Mouse (Mus musculus): Measurements from ENCODE around the gene Nom1. TPM values are rescaled to one million over a fixed set of nuclear protein-coding genes. Genes with fewer than 3 reads are reported as not detected.
"Not testable (repeated sequence)": the region's sequence is repeated elsewhere in the genome, so short reads cannot be mapped to it uniquely, and the experiment has no call there.

Nom1 gene
- 10 to 100 TPM; 11.2 to 13.6 TPM for total RNA-seq (2021)
- long read RNA-seq, experiment 1, full-length matches to known transcripts, result 27 of 47 reads
- long read RNA-seq, experiment 1, partial matches to known transcripts, result 2 of 47 reads
- long read RNA-seq, experiment 1, other reads (novel, unspliced or antisense), result 18 of 47 reads
- long read RNA-seq, experiment 2, full-length matches to known transcripts, result 28 of 42 reads
- long read RNA-seq, experiment 2, partial matches to known transcripts, result 1 of 42 reads
- long read RNA-seq, experiment 2, other reads (novel, unspliced or antisense), result 13 of 42 reads

DNA sequence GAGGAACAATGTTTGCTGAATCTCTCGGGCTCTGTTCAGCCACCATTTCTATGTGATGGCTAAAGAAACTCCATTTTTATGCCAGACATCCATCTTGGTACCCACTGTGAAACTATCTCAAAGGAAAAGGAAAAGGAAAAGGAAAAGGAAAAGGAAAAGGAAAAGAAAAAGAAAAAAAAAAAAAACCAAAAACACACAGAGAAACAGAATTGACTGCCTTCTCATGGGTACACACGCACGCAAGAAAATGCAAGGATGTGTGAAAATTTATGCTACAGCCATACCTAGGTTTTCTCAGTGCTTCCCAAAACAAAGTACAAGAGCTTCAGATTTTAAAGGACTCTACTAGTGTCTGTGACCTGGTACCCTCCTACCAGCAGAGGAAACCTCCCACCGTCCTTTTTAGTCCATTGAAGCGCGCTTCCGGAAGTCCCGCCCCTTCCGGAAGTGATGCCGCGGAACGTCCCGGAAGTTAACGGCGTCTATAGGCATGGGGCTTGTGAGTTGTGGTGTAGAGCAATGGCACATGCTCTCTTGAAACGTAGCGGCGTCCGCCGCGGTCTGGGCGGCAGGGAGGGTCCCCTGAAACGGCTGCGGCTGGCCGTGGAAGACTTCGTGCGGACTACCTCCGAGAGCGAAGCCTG, at the start of gene Nom1:
Nom1 (plus strand) TSS at position 437 of the 644 bp plus-strand sequence.
- Histone ChIP-seq H3K27ac (peak within 1 kb of the TSS; percentile 88), H3K4me3 (peak within 1 kb of the TSS; percentile 80)
- intact Hi-C loops (cut with DNase I), result loop anchor here (10.0 kb wide), 1 partner anchor 60 kb away; the partner anchor contains the start of gene Lmbr1
- TF ChIP-seq CTCF (IDR thresholded peaks at IDR 0.05), result no peak
- DNase-seq, result peak; percentile 92

DNA sequence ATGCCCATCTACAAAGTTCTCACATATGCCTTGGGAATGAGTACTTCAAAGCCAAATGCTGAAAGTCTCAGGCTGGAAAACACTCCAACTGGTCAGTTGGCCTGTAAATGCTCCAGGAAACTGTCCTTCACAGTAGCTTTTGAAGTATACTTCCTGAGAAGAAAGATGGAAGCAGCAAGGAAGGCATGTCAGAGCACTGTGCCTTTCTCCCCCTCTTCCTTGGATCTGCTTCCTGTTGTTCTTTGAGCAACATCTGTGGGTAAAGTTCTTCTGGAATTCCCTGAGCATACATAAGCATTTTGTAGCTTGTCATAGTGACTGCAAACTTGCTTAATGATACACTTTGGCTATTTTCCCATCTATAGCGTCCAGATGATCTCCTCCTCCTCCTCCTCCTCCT, 46.9 kb upstream of the Nom1 start:
- TF ChIP-seq CTCF (IDR thresholded peaks at IDR 0.05), result no peak
- intact Hi-C loops (cut with DNase I), result loop anchor here (10.0 kb wide), 1 partner anchor 177 kb away; the partner anchor contains the start of gene Ube3c
- no peak for DNase-seq
- peak overlapping the region; percentile 86 for H3K27ac ChIP-seq
- H3K4me3 ChIP-seq, result no peak overlapping the region

DNA sequence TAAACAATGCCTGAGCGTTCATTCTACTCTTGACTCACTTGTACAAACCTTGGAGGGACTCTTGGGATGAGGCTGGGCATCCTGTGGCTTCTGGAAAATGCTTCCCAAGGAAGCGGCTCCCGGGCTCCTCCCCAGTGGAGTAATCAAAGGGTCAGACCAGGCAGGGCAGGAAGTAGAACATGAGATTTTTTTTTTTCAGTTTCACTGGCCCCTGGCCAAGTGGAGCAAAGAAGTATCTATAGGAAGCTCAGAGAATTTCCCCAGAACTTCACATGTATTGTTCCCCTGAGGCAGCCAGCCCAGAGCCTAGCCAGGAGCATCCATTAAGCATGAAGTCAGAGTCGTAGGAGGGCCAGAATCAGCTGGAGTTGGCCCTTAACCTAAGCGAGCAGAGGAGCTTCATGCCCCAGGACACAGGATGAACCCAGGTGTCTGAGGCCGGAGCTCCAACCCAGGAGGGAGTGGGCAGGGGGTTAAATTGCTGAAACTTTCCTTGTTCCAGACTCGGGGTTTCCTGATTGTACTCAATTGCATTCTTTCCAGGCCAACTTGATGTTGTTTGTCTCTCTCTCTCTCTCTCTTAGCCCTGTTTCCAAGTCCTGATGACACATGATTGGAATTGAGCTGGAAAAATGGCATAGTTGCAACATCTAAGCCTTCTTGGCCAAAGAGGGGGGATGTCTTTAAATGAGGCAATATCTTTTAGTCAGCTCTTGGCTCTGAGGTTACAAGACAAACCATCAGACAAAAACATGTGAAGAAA, 46.1 kb upstream of the Nom1 start:
- TF ChIP-seq CTCF (IDR thresholded peaks at IDR 0.05), result no peak
- peak overlapping the region; percentile 86 for H3K27ac ChIP-seq
- peak; percentile 52 for DNase-seq
- intact Hi-C loops (cut with DNase I), result loop anchor here (10.0 kb wide), 1 partner anchor 176 kb away; the partner anchor contains the start of gene Ube3c
- peak overlapping the region; percentile 13; the same call in 1 of the 2 replicates for H3K4me3 ChIP-seq

DNA sequence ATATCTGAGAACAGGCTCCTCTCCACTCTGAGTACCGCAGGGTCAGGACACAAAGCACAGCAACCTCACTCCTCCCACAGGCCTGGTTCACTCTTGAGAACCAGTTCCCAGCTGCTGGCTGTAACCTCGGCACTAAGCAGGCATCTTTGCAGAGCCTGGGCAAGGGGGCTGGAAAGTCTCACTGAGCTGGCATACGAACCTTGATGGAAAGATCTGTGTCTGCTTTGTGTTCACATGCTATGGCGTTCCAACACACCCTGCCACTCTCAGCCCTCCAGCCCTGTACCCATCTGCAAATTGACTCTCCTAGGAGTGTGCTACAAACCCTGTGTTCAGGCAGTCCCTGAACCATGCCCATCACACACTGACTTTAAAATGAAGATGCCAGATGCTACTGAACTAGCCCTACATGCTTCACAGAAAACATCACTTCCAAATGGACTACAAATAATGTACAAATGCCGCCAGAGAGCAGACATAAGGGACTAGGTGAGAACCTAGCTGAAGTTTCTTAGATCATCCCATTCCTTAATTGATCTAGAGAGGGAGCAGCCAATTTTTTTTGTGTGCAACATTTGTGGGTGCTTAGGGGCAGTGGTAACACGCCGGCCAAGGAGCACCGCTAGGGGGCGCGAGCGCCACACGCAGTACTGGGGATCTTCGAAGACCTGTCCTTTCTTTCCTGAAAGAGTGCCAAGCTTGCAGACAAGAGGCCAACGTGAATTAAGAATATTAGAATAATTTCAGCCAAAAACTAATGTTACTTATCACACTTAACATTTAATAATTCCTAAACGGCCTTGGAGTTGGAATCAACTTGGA, 45.3 kb upstream of the Nom1 start:
- peak; percentile 89 for DNase-seq
- Histone ChIP-seq H3K4me3 (no peak overlapping the region), H3K27ac (peak overlapping the region; percentile 86)
- intact Hi-C loops (cut with DNase I), result loop anchor here (10.0 kb wide), 1 partner anchor 176 kb away; the partner anchor contains the start of gene Ube3c
- peak; percentile 97; the same call in 1 of the 2 replicates for TF ChIP-seq CTCF (IDR thresholded peaks at IDR 0.05)

DNA sequence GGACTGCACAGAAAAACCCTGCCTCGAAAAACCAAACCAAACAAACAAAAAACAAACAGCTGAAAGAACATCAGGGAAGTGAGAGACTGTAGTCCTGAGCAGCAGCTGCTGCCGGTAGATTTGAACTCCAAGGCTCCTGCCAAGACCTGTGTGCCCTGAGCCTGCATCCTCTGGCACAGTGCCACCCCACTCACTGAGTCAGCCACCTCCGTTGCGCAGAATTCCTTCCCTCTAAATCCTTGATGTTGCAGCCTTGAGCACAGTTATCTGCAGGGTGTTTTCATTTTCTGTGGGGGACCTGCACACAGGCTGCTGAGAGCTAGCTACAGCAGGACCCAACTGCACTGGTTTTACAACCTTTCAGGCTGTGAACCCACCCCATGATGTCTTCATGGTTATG, 36.0 kb upstream of the Nom1 start:
- no peak for DNase-seq
- Histone ChIP-seq H3K27ac (no peak overlapping the region), H3K4me3 (no peak overlapping the region)
- intact Hi-C loops (cut with DNase I), result no loop called here
- TF ChIP-seq CTCF (IDR thresholded peaks at IDR 0.05), result no peak

DNA sequence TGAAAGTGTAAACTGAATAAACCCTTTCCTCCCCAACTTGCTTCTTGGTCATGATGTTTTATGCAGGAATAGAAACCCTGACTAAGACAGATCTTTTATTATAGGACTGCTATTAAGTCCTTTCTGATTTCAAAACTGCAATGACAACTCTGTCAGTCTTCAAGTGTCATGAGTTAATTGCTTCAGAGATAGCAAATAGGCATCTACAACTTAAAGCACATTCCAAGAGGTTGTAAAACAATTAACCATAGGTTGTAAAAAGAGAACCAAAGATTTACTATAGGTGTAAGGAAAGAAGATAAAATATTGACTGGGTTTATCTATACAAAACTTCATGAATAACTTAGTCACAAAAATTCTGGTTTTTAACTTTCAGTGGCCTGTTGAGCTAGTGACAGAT, 23.6 kb upstream of the Nom1 start:
- intact Hi-C loops (cut with DNase I), result no loop called here
- no peak for DNase-seq
- TF ChIP-seq CTCF (IDR thresholded peaks at IDR 0.05), result no peak

DNA sequence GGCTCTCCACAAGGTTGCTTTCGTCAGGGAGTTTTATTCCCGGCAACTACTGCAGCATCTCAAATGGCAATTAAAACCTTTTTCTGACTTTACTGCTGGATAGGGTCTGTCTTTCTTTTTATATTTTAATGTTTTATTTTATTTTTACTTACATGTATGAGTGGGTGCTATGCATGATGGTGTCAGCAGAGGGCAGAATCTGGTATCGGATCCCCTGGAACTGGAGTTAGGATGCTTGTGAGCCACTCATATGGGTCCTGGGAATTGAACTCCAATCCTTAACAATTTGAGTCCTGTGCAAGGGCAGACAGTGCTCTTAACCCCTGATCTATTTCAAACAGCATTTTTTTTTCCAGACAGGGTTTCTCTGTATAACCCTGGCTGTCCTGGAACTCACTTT, 21.4 kb upstream of the Nom1 start:
- no peak; the same call in 1 of the 2 replicates for TF ChIP-seq CTCF (IDR thresholded peaks at IDR 0.05)
- intact Hi-C loops (cut with DNase I), result no loop called here
- Histone ChIP-seq H3K27ac (no peak overlapping the region), H3K4me3 (no peak overlapping the region)
- no peak for DNase-seq

More for the DNA sequence above, 23.6 kb upstream of the Nom1 start:
- no peak overlapping the region for H3K4me3 ChIP-seq
- no peak overlapping the region for H3K27ac ChIP-seq

DNA sequence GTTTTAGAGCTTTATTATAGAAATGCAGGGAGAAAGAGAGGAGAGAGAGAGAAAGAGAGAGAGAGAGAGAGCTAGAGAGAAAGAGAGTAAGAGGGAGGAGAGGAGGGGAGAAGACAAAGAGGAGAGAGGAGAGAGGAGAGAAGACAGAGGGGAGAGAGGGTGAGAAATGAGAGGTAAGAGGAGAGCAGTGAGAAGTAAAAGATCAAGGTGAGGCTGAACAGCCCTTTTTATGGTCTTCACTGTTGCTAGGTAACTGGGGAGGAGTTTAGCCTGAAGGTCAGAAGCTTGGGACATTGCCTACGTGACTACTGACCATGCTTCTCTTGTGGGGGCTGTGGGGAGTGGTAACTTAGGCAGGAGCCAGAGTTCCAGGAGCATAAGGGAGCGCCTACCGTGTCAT, 11.1 kb upstream of the Nom1 start:
- DNase-seq, result not testable (repeated sequence)

DNA sequence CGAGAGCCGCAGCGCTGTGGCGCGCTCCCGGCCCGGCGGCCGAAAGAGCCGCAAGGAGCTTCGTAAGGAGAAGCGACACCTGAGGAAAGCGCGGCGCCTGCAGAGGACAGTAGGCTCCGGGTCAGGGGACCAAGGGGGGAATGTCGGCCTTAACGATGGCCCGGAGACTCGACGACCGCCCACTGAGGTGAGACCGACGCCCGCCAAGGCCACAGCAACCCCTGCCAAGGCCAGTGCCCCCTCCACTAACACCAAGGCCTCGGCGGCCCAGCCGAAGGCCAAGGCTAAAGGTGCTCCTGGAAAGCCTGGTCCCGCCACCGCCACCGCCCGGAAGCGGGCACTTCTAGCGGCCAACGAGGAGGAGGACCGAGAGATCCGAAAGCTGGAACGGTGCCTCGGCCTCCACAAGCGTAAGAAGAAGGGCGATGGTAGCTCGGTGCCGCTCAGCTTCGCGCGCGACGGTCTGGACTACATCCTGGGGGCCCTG, 451 bp downstream of the Nom1 start:
- intact Hi-C loops (cut with DNase I), result loop anchor here (10.0 kb wide), 1 partner anchor 60 kb away; the partner anchor contains the start of gene Lmbr1
- Histone ChIP-seq H3K4me3 (peak overlapping the region; percentile 80), H3K27ac (peak overlapping the region; percentile 88)
- no peak for TF ChIP-seq CTCF (IDR thresholded peaks at IDR 0.05)
- peak; percentile 53 for DNase-seq

More for the DNA sequence above, 11.1 kb upstream of the Nom1 start:
- H3K4me3 ChIP-seq; H3K27ac ChIP-seq; intact Hi-C loops (cut with DNase I): not testable (repeated sequence)

DNA sequence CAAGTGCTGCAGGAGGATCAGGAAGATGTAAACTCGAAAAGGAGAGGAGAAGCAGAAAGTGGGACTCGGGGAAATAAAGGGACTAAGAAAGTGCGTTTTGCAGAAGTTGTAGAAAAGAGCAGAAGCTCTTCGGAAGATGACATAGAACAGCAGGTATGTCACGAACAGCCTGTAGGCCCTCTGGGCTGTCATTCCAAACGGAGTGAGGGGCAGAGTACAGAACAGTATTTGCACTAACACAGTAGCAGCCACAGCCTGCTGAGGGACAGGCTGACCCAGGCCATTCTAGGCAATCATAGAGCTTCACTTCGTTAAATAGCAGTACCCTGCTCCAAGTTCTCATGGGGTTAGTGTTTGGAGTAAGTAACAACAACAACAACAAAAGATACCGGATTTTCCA, 1.0 kb downstream of the Nom1 start:
- Histone ChIP-seq H3K4me3 (peak overlapping the region; percentile 80), H3K27ac (peak overlapping the region; percentile 88; the same call in 1 of the 2 replicates)
- no peak for TF ChIP-seq CTCF (IDR thresholded peaks at IDR 0.05)
- intact Hi-C loops (cut with DNase I), result loop anchor here (10.0 kb wide), 1 partner anchor 61 kb away; the partner anchor contains the start of gene Lmbr1
- DNase-seq, result no peak

DNA sequence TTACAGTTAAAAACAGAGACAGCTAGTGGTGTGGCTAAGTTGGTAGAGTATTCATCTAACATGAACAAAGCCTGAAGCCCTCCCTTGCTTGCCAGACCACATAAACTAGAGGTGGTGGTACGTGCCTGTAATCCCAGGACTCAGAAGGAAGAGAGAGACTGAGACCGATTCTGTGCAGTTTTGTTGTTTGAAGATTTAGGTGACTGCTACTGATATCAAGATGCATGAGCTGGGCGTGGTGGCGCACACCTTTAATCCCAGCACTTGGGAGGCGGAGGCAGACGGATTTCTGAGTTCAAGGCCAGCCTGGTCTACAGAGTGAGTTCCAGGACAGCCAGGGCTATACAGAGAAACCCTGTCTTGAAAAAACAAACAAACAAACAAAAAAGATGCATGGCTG, 2.3 kb downstream of the Nom1 start:
- not testable (repeated sequence) for DNase-seq, H3K4me3 ChIP-seq
- intact Hi-C loops (cut with DNase I), result loop anchor here (10.0 kb wide), 1 partner anchor 62 kb away; the partner anchor contains the start of gene Lmbr1

More for the DNA sequence above, 2.3 kb downstream of the Nom1 start:
- not testable (repeated sequence) for H3K27ac ChIP-seq

All from gastrocnemius, adult 2 months (tissue).